Mouse (Mus musculus): ENCODE measurements around the gene Ap1b1. TPM values are rescaled to one million over a fixed set of nuclear protein-coding genes. Genes with fewer than 3 reads are reported as not detected.
"Not testable (repeated sequence)": the region's sequence is repeated elsewhere in the genome, so short reads cannot be mapped to it uniquely, and the experiment has no call there.

The Ap1b1 gene
- polyA plus RNA-seq, 1 experiment from 2014 or later = 77.1 TPM

- H3K27me3 ChIP-seq = peaks cover 63% of the 10 kb centered on the region
- H3K4me1 ChIP-seq (replicated peaks) = peaks cover 76% of the 10 kb centered on the region
- 59% methylated on average over 31 of the region's 31 CpGs for WGBS (ENCODE audit: insufficient replicate concordance)
- peak overlapping the region; percentile 99 for H3K4me2 ChIP-seq
- H3K27ac ChIP-seq = no peak overlapping the region
- H3K9ac ChIP-seq = peak overlapping the region; percentile 80; the same call in 1 of the 2 replicates
- no peaks in the 10 kb centered on the region for H3K9me3 ChIP-seq (replicated peaks)
- H3K4me3 ChIP-seq (replicated peaks) = peak overlapping the region; percentile 68
- ATAC-seq (ENCODE audit: low read depth) = no peak
- DNase-seq = no peak
- H3K36me3 ChIP-seq = peaks cover 14% of the 10 kb centered on the region
Observed at GRCm38 (mm10) chr11:5063561-5064281, 77.1 kb downstream of the Ap1b1 start.

GRCm38 (mm10) chr11:5064282-5065055 is 77.8 kb downstream of the Ap1b1 start:
- Histone ChIP-seq H3K27ac (peak overlapping the region; percentile 59), H3K9ac (peak overlapping the region; percentile 80), H3K9me3 (replicated peaks) (no peaks in the 10 kb centered on the region)

GRCm38 (mm10) chr11:5065056-5065821 is 78.6 kb downstream of the Ap1b1 start, which contains the start of gene Gas2l1:
Gene Gas2l1, minus strand, starts transcription at chr11:5065327.
- Histone ChIP-seq H3K4me2 (peak within 1 kb of the TSS; percentile 99), H3K9ac (peak within 1 kb of the TSS; percentile 80), H3K27me3 (peaks cover 47% of the 10 kb centered on the region), H3K36me3 (peaks cover 27% of the 10 kb centered on the region), H3K4me1 (replicated peaks) (peaks cover 74% of the 10 kb centered on the region), H3K9me3 (replicated peaks) (no peaks in the 10 kb centered on the region), H3K4me3 (replicated peaks) (peak within 1 kb of the TSS; percentile 68), H3K27ac (peak within 1 kb of the TSS; percentile 59)
- ATAC-seq (ENCODE audit: low read depth) (peak; percentile 81), DNase-seq (peak; percentile 82)
- WGBS (ENCODE audit: insufficient replicate concordance) = under 1% methylated on average over 49 of the region's 50 CpGs

More at GRCm38 (mm10) chr11:5064282-5065055, 77.8 kb downstream of the Ap1b1 start:
- DNase-seq (no peak), ATAC-seq (ENCODE audit: low read depth) (peak; percentile 11)
- Histone ChIP-seq H3K4me1 (replicated peaks) (peaks cover 77% of the 10 kb centered on the region), H3K4me3 (replicated peaks) (peak overlapping the region; percentile 68), H3K36me3 (peaks cover 21% of the 10 kb centered on the region), H3K27me3 (peaks cover 55% of the 10 kb centered on the region), H3K4me2 (peak overlapping the region; percentile 99)
- 16% methylated on average over 38 of the region's 38 CpGs for WGBS (ENCODE audit: insufficient replicate concordance)

GRCm38 (mm10) chr11:5067063-5067462 is 80.4 kb downstream of the Ap1b1 start:
- Histone ChIP-seq H3K4me1 (replicated peaks) (peaks cover 60% of the 10 kb centered on the region), H3K27ac (peak overlapping the region; percentile 39), H3K4me2 (no peak overlapping the region), H3K36me3 (peaks cover 45% of the 10 kb centered on the region), H3K9me3 (replicated peaks) (no peaks in the 10 kb centered on the region), H3K4me3 (replicated peaks) (no peak overlapping the region), H3K9ac (no peak overlapping the region), H3K27me3 (peaks cover 29% of the 10 kb centered on the region)
- DNase-seq = no peak
- no peak for ATAC-seq (ENCODE audit: low read depth)

GRCm38 (mm10) chr11:5068126-5068971 is 81.7 kb downstream of the Ap1b1 start:
- peak overlapping the region; percentile 23; the same call in 1 of the 2 replicates for H3K27ac ChIP-seq

GRCm38 (mm10) chr11:5074882-5075281 is 88.3 kb downstream of the Ap1b1 start:
- peaks cover 89% of the 10 kb centered on the region for H3K36me3 ChIP-seq
- no peaks in the 10 kb centered on the region for H3K27me3 ChIP-seq
- H3K27ac ChIP-seq = no peak overlapping the region
- DNase-seq (no peak), ATAC-seq (ENCODE audit: low read depth) (peak; percentile 13; the same call in 1 of the 2 replicates)
- WGBS (ENCODE audit: insufficient replicate concordance) = 69% methylated on average over 4 of the region's 4 CpGs
- H3K4me3 ChIP-seq (replicated peaks) = no peak overlapping the region
- H3K4me1 ChIP-seq (replicated peaks) = no peaks in the 10 kb centered on the region
- H3K9ac ChIP-seq = no peak overlapping the region
- no peaks in the 10 kb centered on the region for H3K9me3 ChIP-seq (replicated peaks)
- H3K4me2 ChIP-seq = no peak overlapping the region

More at GRCm38 (mm10) chr11:5068126-5068971, 81.7 kb downstream of the Ap1b1 start:
- WGBS (ENCODE audit: insufficient replicate concordance) = 61% methylated on average over 9 of the region's 9 CpGs
- Histone ChIP-seq H3K9me3 (replicated peaks) (no peaks in the 10 kb centered on the region), H3K27me3 (peaks cover 16% of the 10 kb centered on the region), H3K4me2 (no peak overlapping the region), H3K9ac (no peak overlapping the region), H3K36me3 (peaks cover 58% of the 10 kb centered on the region), H3K4me3 (replicated peaks) (no peak overlapping the region), H3K4me1 (replicated peaks) (peaks cover 47% of the 10 kb centered on the region)
- DNase-seq (no peak), ATAC-seq (ENCODE audit: low read depth) (no peak)

- H3K4me3 ChIP-seq (replicated peaks) = no peak overlapping the region
- no peak overlapping the region for H3K9ac ChIP-seq
- no peaks in the 10 kb centered on the region for H3K4me1 ChIP-seq (replicated peaks)
- ATAC-seq (ENCODE audit: low read depth) (no peak), DNase-seq (no peak)
- peaks cover 89% of the 10 kb centered on the region for H3K36me3 ChIP-seq
- no peak overlapping the region for H3K4me2 ChIP-seq
- no peak overlapping the region for H3K27ac ChIP-seq
- no peaks in the 10 kb centered on the region for H3K27me3 ChIP-seq
- H3K9me3 ChIP-seq (replicated peaks) = no peaks in the 10 kb centered on the region
Observed at GRCm38 (mm10) chr11:5075760-5076159, 89.1 kb downstream of the Ap1b1 start.

- not testable (repeated sequence) for DNase-seq; ATAC-seq (ENCODE audit: low read depth)
- 79% methylated on average over 4 of the region's 5 CpGs for WGBS (ENCODE audit: insufficient replicate concordance)
Observed at GRCm38 (mm10) chr11:5076843-5077242, 90.2 kb downstream of the Ap1b1 start.

GRCm38 (mm10) chr11:5089147-5089546 is 102.5 kb downstream of the Ap1b1 start:
- no peak overlapping the region for H3K4me2 ChIP-seq
- peaks cover 91% of the 10 kb centered on the region for H3K36me3 ChIP-seq
- H3K9ac ChIP-seq = no peak overlapping the region
- no peak overlapping the region for H3K4me3 ChIP-seq (replicated peaks)
- H3K27ac ChIP-seq = no peak overlapping the region
- no peaks in the 10 kb centered on the region for H3K9me3 ChIP-seq (replicated peaks)
- H3K27me3 ChIP-seq = no peaks in the 10 kb centered on the region
- DNase-seq (no peak), ATAC-seq (ENCODE audit: low read depth) (no peak)
- WGBS (ENCODE audit: insufficient replicate concordance) = 88% methylated on average over 1 of the region's 1 CpGs
- H3K4me1 ChIP-seq (replicated peaks) = peaks cover 7% of the 10 kb centered on the region

More at GRCm38 (mm10) chr11:5076843-5077242, 90.2 kb downstream of the Ap1b1 start:
- H3K27ac ChIP-seq; H3K4me3 ChIP-seq (replicated peaks); H3K9me3 ChIP-seq (replicated peaks); H3K4me1 ChIP-seq (replicated peaks); H3K4me2 ChIP-seq; H3K27me3 ChIP-seq; H3K9ac ChIP-seq: not testable (repeated sequence)
- peaks cover 85% of the 10 kb centered on the region for H3K36me3 ChIP-seq

GRCm38 (mm10) chr11:5091706-5092105 is 105.1 kb downstream of the Ap1b1 start:
- no peak overlapping the region for H3K27ac ChIP-seq
- H3K27me3 ChIP-seq = no peaks in the 10 kb centered on the region
- ATAC-seq (ENCODE audit: low read depth) (no peak), DNase-seq (no peak)
- H3K9ac ChIP-seq = no peak overlapping the region
- no peaks in the 10 kb centered on the region for H3K9me3 ChIP-seq (replicated peaks)
- H3K4me2 ChIP-seq = no peak overlapping the region
- H3K36me3 ChIP-seq = peaks cover 78% of the 10 kb centered on the region
- WGBS (ENCODE audit: insufficient replicate concordance) = 60% methylated on average over 2 of the region's 2 CpGs
- H3K4me3 ChIP-seq (replicated peaks) = no peak overlapping the region
- H3K4me1 ChIP-seq (replicated peaks) = peaks cover 31% of the 10 kb centered on the region

Data from liver, embryonic 13.5 days (tissue).